In genomic region chr5:140605228-140605627, GRCm38 (mm10) we compare ENCODE assay signal across 26 mouse cellular contexts. TPM values are rescaled to one million over a fixed set of nuclear protein-coding genes. Genes with fewer than 3 reads are reported as not detected.
DNase-seq lines count a peak whose midpoint lies in the region; ATAC-seq and TF ChIP-seq lines count a peak whose summit lies in the region.
"Had no signal": no experiment of that assay in that cellular context is flagged by ENCODE, and none has a peak within 500 bp of the region (broad histone marks: within the 10 kb centered on the region; RNA-seq: fewer than 3 reads in every experiment).

No protein-coding gene starts in this region.

- H3K27ac ChIP-seq in hindbrain, embryonic 12.5 days: no peak overlapping the region
- no peak overlapping the region for H3K27ac ChIP-seq in hindbrain, postnatal 0 days
- H3K27ac ChIP-seq in layer of hippocampus, adult 2 months: no peak overlapping the region
- H3K27ac ChIP-seq: heart, adult 2 months; liver, embryonic 15.5 days had no signal

- ATAC-seq in hindbrain, embryonic 12.5 days (ENCODE audit: low FRiP score): no peak
- ATAC-seq in hindbrain, postnatal 0 days: no peak
- ATAC-seq: midbrain, embryonic 16.5 days had no signal

- TF ChIP-seq CTCF in hindbrain, postnatal 0 days (IDR thresholded peaks at IDR 0.05; ENCODE audit: low read depth): no peak
- no peak for TF ChIP-seq CTCF in layer of hippocampus, adult 2 months (conservative IDR thresholded peaks at IDR 0.05)

- 32% methylated on average over 3 of the region's 3 CpGs for WGBS in hindbrain, embryonic 12.5 days
- WGBS in hindbrain, postnatal 0 days: 48% methylated on average over 3 of the region's 3 CpGs

- H3K9ac ChIP-seq in hindbrain, embryonic 12.5 days: no peak overlapping the region
- H3K9ac ChIP-seq in hindbrain, postnatal 0 days (replicated peaks; ENCODE audit: low read length): no peak overlapping the region
- H3K9ac ChIP-seq: embryonic facial prominence, embryonic 15.5 days; liver, embryonic 15.5 days had no signal

- no peak overlapping the region for H3K4me3 ChIP-seq in hindbrain, embryonic 12.5 days
- H3K4me3 ChIP-seq in hindbrain, postnatal 0 days (ENCODE audit: low read length): no peak overlapping the region
- H3K4me3 ChIP-seq in layer of hippocampus, adult 2 months: no peak overlapping the region
- H3K4me3 ChIP-seq: heart, adult 2 months; liver, embryonic 15.5 days had no signal

- peaks cover 61% of the 10 kb centered on the region for H3K4me1 ChIP-seq in hindbrain, embryonic 12.5 days
- H3K4me1 ChIP-seq in hindbrain, postnatal 0 days (ENCODE audit: insufficient read depth, low read length): peaks cover 2% of the 10 kb centered on the region; the same call in 1 of the 2 replicates

- H3K27me3 ChIP-seq in hindbrain, embryonic 12.5 days: peaks cover 32% of the 10 kb centered on the region
- peaks cover 5% of the 10 kb centered on the region; the same call in 1 of the 2 replicates for H3K27me3 ChIP-seq in hindbrain, postnatal 0 days (ENCODE audit: insufficient read depth, low read length)

- no peaks in the 10 kb centered on the region for H3K36me3 ChIP-seq in hindbrain, embryonic 12.5 days
- no peaks in the 10 kb centered on the region for H3K36me3 ChIP-seq in hindbrain, postnatal 0 days (ENCODE audit: insufficient read depth, low read length)
- H3K36me3 ChIP-seq: embryonic facial prominence, embryonic 15.5 days; G1E; liver, embryonic 15.5 days had no signal

- 0 out of 2 replicates have a peak overlapping the region, but pooled peaks have one; percentile 74 for H3K4me2 ChIP-seq in hindbrain, embryonic 12.5 days (replicated peaks)
- H3K4me2 ChIP-seq in hindbrain, postnatal 0 days (ENCODE audit: low read depth, low read length): no peak overlapping the region

- DNase-seq in adrenal gland, adult (ENCODE audit: inconsistent age in 2 of 2, low spot score in 1 of 2): peak; percentile 6 to 25
- no peak for DNase-seq in adrenal gland, postnatal 4 days (ENCODE audit: low spot score in 2 of 2)
- DNase-seq in hindbrain, postnatal 0 days (ENCODE audit: low spot score): no peak
- DNase-seq in thymus, postnatal 4 days: peak; percentile 21
- DNase-seq in thymus, adult 18-20 months: no peak
- no peak for DNase-seq in left cerebral cortex, adult 8-10 months (ENCODE audit: low spot score in 2 of 2)
- DNase-seq in layer of hippocampus, adult 2 months (ENCODE audit: low spot score in 2 of 2): no peak
- DNase-seq: adrenal gland, postnatal 36 days; cerebellum, adult 2 months; gastrocnemius, postnatal 14 days; heart, adult 2 months; heart, postnatal 4 days; kidney, adult 9 months; lung, postnatal 10 days; thymus, postnatal 25 days had no signal

- no peaks in the 10 kb centered on the region for H3K9me3 ChIP-seq in hindbrain, embryonic 12.5 days (replicated peaks)
- H3K9me3 ChIP-seq in hindbrain, postnatal 0 days (ENCODE audit: low read length): no peaks in the 10 kb centered on the region
- H3K9me3 ChIP-seq: embryonic facial prominence, embryonic 15.5 days; liver, embryonic 15.5 days had no signal

RNA-seq across cellular contexts. Expression of gene Lfng, which starts 1.9 kb away (rescaled TPM):
- total RNA-seq in adrenal gland, postnatal 4 days (2021): 10 to 100 TPM; 23.5 to 24.4 TPM
- polyA plus RNA-seq in hindbrain, embryonic 12.5 days (2016; fragmentation: Nextera tagmentation; extraction: Ambion mirVana): 23.8 and 27.6 TPM in 2 replicates
- total RNA-seq in hindbrain, postnatal 0 days (2014; rRNA removed): 81.4 and 112 TPM in 2 replicates
- 29.7 and 35.1 TPM in 2 replicates for polyA plus RNA-seq in hindbrain, postnatal 0 days (2015; fragmentation: Nextera tagmentation; extraction: Ambion mirVana)
- total RNA-seq in left cerebral cortex, adult 8-10 months (2022): 10 to 100 TPM; 19.9 to 24.1 (median 22.3) TPM
- 10 to 100 TPM; 23.9 to 24.8 TPM for total RNA-seq in layer of hippocampus, adult 2 months (2021)

RNA-seq across cellular contexts. Expression of gene Grifin, which starts 40.4 kb away (rescaled TPM):
- total RNA-seq in adrenal gland, postnatal 4 days (2021): not detected
- not detected in 2 replicates for polyA plus RNA-seq in hindbrain, embryonic 12.5 days (2016; fragmentation: Nextera tagmentation; extraction: Ambion mirVana)
- not detected in 2 replicates for total RNA-seq in hindbrain, postnatal 0 days (2014; rRNA removed)
- 0.25 and 0.32 TPM in 2 replicates for polyA plus RNA-seq in hindbrain, postnatal 0 days (2015; fragmentation: Nextera tagmentation; extraction: Ambion mirVana)
- 1 to 10 TPM in 1 of 4 experiments, under 1 TPM in 2, not detected in 1; 0.80 to 1.3 (median 0.93) TPM for total RNA-seq in left cerebral cortex, adult 8-10 months (2022)
- total RNA-seq in layer of hippocampus, adult 2 months (2021): not detected
- total RNA-seq: adrenal gland, postnatal 36 days; G1E; gastrocnemius, postnatal 14 days; heart, adult 2 months; heart, postnatal 4 days; layer of hippocampus, postnatal 25 days; left cerebral cortex, postnatal 14 days; megakaryocyte, adult 5-6 weeks had no signal
- polyA plus RNA-seq: embryonic facial prominence, embryonic 15.5 days; G1E; heart, adult 2 months; heart, embryonic 14.5 days; intestine, embryonic 14.5 days; testis, adult 2 months had no signal

RNA-seq across cellular contexts. Expression of gene Ttyh3, which starts 43.6 kb away (rescaled TPM):
- 100 to 1,000 TPM; 199 to 212 TPM for total RNA-seq in adrenal gland, postnatal 4 days (2021)
- 83.7 and 98.3 TPM in 2 replicates for polyA plus RNA-seq in hindbrain, embryonic 12.5 days (2016; fragmentation: Nextera tagmentation; extraction: Ambion mirVana)
- 253 and 260 TPM in 2 replicates for total RNA-seq in hindbrain, postnatal 0 days (2014; rRNA removed)
- polyA plus RNA-seq in hindbrain, postnatal 0 days (2015; fragmentation: Nextera tagmentation; extraction: Ambion mirVana): 53.5 and 60.3 TPM in 2 replicates
- total RNA-seq in left cerebral cortex, adult 8-10 months (2022): 100 to 1,000 TPM; 173 to 201 (median 187) TPM
- 100 to 1,000 TPM; 187 to 201 TPM for total RNA-seq in layer of hippocampus, adult 2 months (2021)

Comparison
In these comparisons a context has a peak if more than half of its experiments do, and no peak if none do; other contexts are left out.
1. DNase-seq: peak in adrenal gland, adult (2 of 2) and thymus, postnatal 4 days (single experiment); none in adrenal gland, postnatal 4 days (0 of 2), hindbrain, postnatal 0 days (single experiment), thymus, adult 18-20 months (0 of 2), left cerebral cortex, adult 8-10 months (0 of 2) and layer of hippocampus, adult 2 months (0 of 2).